Mouse (Mus musculus): ENCODE measurements around the gene Met. TPM values are rescaled to one million over a fixed set of nuclear protein-coding genes. Genes with fewer than 3 reads are reported as not detected.

Met gene
- polyA plus RNA-seq, 1 experiment: not detected

DNA sequence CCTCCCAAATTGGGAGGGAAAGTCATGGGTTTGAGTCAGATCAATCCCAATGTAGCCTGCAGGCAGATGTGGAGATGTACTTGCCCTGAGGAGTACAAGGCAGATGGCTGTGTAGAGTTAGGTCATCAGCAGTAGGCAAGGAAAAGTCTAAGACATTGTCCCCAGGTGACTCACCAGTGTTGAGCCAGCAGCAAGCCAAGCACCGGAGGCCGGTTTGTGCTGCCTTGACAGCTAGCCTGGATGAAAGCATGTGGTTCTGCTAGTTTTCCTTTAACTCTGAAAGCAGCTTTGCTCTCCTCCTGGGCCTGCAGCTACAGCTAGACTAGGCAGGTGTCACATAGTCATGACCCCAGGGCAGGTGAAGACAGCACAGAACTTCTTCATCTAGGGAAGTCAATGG lies 43.2 kb downstream of the Met start:
- Histone ChIP-seq H3K4me3 (replicated peaks) (no peak overlapping the region), H3K4me1 (no peaks in the 10 kb centered on the region), H3K9me3 (no peaks in the 10 kb centered on the region), H3K27me3 (replicated peaks) (no peaks in the 10 kb centered on the region), H3K36me3 (replicated peaks; ENCODE audit: low read length) (no peaks in the 10 kb centered on the region)
- TF ChIP-seq GATA1 (IDR thresholded peaks at IDR 0.05; ENCODE audit: borderline replicate concordance, low read length): no peak
- no peak for TF ChIP-seq FLI1 (IDR thresholded peaks at IDR 0.05; ENCODE audit: low read length)

DNA sequence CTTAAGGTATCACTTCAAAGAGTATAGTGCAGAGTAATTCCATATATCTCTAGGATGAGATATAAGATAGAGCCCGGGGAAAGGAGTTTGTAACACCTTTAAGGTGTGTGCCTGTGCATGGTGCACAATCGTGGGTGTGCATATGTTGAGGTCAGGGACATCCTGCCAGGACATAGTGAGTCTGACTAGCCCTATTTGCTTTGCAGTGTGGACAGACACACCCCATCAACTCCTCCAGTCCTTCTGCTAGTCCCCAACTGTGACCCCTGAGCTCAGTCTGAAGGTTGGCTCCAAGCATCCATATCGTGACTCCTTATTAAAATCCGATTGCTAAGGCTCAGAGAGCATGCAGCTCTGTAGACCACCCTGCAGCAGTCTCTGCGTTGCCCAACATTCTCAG lies 44.6 kb downstream of the Met start:
- Histone ChIP-seq H3K9me3 (no peaks in the 10 kb centered on the region), H3K27me3 (replicated peaks) (no peaks in the 10 kb centered on the region), H3K4me3 (replicated peaks) (no peak overlapping the region), H3K36me3 (replicated peaks; ENCODE audit: low read length) (no peaks in the 10 kb centered on the region), H3K4me1 (no peaks in the 10 kb centered on the region)
- TF ChIP-seq GATA1 (IDR thresholded peaks at IDR 0.05; ENCODE audit: borderline replicate concordance, low read length) (no peak), FLI1 (IDR thresholded peaks at IDR 0.05; ENCODE audit: low read length) (no peak)

- no peaks in the 10 kb centered on the region for H3K4me1 ChIP-seq
- no peak overlapping the region for H3K4me3 ChIP-seq (replicated peaks)
- no peaks in the 10 kb centered on the region for H3K9me3 ChIP-seq
- no peaks in the 10 kb centered on the region for H3K36me3 ChIP-seq (replicated peaks; ENCODE audit: low read length)
- no peaks in the 10 kb centered on the region for H3K27me3 ChIP-seq (replicated peaks)
- TF ChIP-seq GATA1 (IDR thresholded peaks at IDR 0.05; ENCODE audit: borderline replicate concordance, low read length) (no peak), FLI1 (IDR thresholded peaks at IDR 0.05; ENCODE audit: low read length) (no peak)
These were observed 45.2 kb downstream of the Met start for GRCm38 (mm10) chr6:17508604-17509372.

- H3K4me3 ChIP-seq (replicated peaks): no peak overlapping the region
- no peaks in the 10 kb centered on the region for H3K27me3 ChIP-seq (replicated peaks)
- H3K4me1 ChIP-seq: no peaks in the 10 kb centered on the region
- no peaks in the 10 kb centered on the region for H3K9me3 ChIP-seq
- TF ChIP-seq GATA1 (IDR thresholded peaks at IDR 0.05; ENCODE audit: borderline replicate concordance, low read length) (no peak), FLI1 (IDR thresholded peaks at IDR 0.05; ENCODE audit: low read length) (no peak)
- no peaks in the 10 kb centered on the region for H3K36me3 ChIP-seq (replicated peaks; ENCODE audit: low read length)
These were observed 49.8 kb downstream of the Met start for GRCm38 (mm10) chr6:17513381-17513780.

- H3K4me1 ChIP-seq: peaks cover 3% of the 10 kb centered on the region; the same call in 1 of the 2 replicates
- H3K4me3 ChIP-seq (replicated peaks): no peak overlapping the region
- TF ChIP-seq GATA1 (IDR thresholded peaks at IDR 0.05; ENCODE audit: borderline replicate concordance, low read length) (no peak), FLI1 (IDR thresholded peaks at IDR 0.05; ENCODE audit: low read length) (no peak)
- no peaks in the 10 kb centered on the region for H3K27me3 ChIP-seq (replicated peaks)
- H3K36me3 ChIP-seq (replicated peaks; ENCODE audit: low read length): no peaks in the 10 kb centered on the region
- no peaks in the 10 kb centered on the region for H3K9me3 ChIP-seq
These were observed 52.3 kb downstream of the Met start for GRCm38 (mm10) chr6:17515775-17516460.

DNA sequence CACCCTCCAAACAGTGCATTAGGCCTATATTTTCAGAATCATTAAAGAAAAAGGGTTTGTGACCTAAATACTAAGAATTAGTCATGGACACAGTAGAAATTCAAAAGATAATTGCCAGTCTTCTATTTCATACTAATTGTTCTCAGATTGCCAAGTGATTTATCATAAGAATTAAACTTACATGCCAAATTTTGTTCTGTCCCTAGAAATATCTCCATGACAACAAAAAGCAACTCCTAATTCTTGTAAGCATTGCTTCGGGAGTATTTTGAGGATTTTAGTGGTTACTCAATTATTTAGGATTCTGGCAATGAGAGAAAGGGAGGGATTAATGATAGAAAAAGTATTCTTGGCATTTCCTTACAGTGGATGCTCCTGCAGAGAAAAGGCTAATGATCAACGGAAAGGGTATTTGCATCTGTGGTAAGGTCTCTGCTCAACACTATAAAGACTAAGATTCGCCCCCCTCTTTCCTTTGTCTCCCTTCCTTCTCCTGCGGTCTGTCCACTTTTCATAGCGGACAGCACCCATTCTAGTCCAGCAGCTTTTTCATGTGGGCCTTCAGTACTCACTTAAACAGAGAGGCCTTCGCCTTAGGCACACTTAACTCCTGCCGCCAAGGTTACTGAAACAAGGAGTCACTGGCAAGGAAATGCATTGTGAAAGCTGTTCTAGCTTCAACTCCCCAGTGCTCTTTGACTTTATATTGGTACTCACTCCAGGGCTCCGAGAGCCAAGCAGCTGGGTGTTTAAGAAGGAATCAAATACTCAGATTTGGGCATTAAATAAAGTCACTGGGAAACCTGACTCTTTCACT lies 58.5 kb downstream of the Met start:
- TF ChIP-seq GATA1 (IDR thresholded peaks at IDR 0.05; ENCODE audit: borderline replicate concordance, low read length) (no peak), FLI1 (IDR thresholded peaks at IDR 0.05; ENCODE audit: low read length) (no peak)
- no peaks in the 10 kb centered on the region for H3K36me3 ChIP-seq (replicated peaks; ENCODE audit: low read length)
- peaks cover 3% of the 10 kb centered on the region; the same call in 1 of the 2 replicates for H3K4me1 ChIP-seq
- no peaks in the 10 kb centered on the region for H3K27me3 ChIP-seq (replicated peaks)
- no peaks in the 10 kb centered on the region for H3K9me3 ChIP-seq
- H3K4me3 ChIP-seq (replicated peaks): no peak overlapping the region

GRCm38 (mm10) chr6:17522917-17523316 lies 59.3 kb downstream of the Met start:
- Histone ChIP-seq H3K9me3 (no peaks in the 10 kb centered on the region), H3K4me3 (replicated peaks) (no peak overlapping the region), H3K27me3 (replicated peaks) (no peaks in the 10 kb centered on the region), H3K4me1 (peaks cover 3% of the 10 kb centered on the region; the same call in 1 of the 2 replicates), H3K36me3 (replicated peaks; ENCODE audit: low read length) (no peaks in the 10 kb centered on the region)
- TF ChIP-seq GATA1 (IDR thresholded peaks at IDR 0.05; ENCODE audit: borderline replicate concordance, low read length) (no peak), FLI1 (IDR thresholded peaks at IDR 0.05; ENCODE audit: low read length) (no peak)

GRCm38 (mm10) chr6:17529490-17530269 lies 66.1 kb downstream of the Met start:
- no peak for TF ChIP-seq FLI1 (IDR thresholded peaks at IDR 0.05; ENCODE audit: low read length)
- no peak for TF ChIP-seq GATA1 (IDR thresholded peaks at IDR 0.05; ENCODE audit: borderline replicate concordance, low read length)
- H3K27me3 ChIP-seq (replicated peaks): no peaks in the 10 kb centered on the region
- H3K4me1 ChIP-seq: no peaks in the 10 kb centered on the region
- H3K4me3 ChIP-seq (replicated peaks): no peak overlapping the region
- no peaks in the 10 kb centered on the region for H3K9me3 ChIP-seq
- no peaks in the 10 kb centered on the region for H3K36me3 ChIP-seq (replicated peaks; ENCODE audit: low read length)

DNA sequence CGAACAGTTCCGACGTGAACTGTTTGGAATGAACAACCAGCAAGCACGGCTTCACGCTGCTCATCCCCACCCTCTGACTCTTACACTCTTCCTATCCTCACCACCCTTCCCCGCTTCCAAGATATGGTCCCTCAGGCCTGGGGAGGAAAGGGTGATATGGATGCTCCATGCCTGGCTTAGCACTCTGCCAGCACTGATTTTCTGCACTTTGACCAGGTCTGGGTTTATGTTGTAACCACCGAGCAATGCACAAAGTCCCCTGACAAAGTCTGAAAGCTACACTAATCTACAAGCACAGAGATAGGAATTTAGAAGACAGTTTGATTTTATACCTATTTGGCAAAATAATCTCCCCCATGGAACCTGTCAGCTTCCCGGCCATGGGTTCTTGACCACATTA lies 78.0 kb downstream of the Met start:
- TF ChIP-seq GATA1 (IDR thresholded peaks at IDR 0.05; ENCODE audit: borderline replicate concordance, low read length) (no peak), FLI1 (IDR thresholded peaks at IDR 0.05; ENCODE audit: low read length) (no peak)
- H3K4me3 ChIP-seq (replicated peaks): no peak overlapping the region
- no peaks in the 10 kb centered on the region for H3K4me1 ChIP-seq
- H3K36me3 ChIP-seq (replicated peaks; ENCODE audit: low read length): no peaks in the 10 kb centered on the region
- no peaks in the 10 kb centered on the region for H3K27me3 ChIP-seq (replicated peaks)
- H3K9me3 ChIP-seq: no peaks in the 10 kb centered on the region

All from megakaryocyte, embryonic 14.5 days (primary cell).